In the genomic region with DNA sequence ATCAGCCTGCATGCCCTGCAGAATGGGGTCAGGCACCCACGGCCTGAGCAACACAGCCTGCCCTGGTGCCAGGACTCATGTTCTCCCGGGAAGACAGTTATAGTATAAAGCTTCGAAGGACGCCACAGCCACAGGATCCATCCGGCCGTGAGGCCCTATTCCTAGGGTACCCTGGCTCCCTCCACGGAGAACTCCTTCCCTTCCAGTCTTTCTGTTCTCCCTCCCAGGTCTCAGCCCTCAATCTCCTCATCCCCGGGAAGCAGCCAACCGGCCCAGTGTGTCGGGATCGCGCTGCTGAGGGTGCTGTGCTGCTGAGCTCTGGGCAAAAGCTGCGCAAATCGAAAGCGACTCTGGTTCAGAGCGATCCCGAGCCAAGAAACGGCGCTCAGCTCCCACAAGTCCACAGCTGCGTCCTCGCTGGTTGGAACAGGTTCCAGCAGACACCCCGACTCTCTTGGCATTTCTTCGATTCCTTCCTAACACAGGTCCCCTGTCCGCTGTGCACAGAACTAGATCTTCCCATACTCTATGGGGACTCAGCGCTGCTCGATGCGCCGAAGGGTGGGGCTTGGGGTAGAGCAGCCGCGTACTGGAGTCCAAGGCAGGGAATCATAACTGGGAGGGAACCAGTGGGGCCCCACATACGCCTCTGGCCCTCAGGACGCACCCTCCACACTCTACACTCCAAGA, we compare ENCODE assay signal across 8 mouse cellular contexts. TPM values are rescaled to one million over a fixed set of nuclear protein-coding genes. Genes with fewer than 3 reads are reported as not detected.
A peak's percentile ranks its signal among the peaks of the same experiment; 100 is the strongest.
DNase-seq lines count a peak whose midpoint lies in the region; ATAC-seq and TF ChIP-seq lines count a peak whose summit lies in the region.

No protein-coding gene starts in this region.

- H3K9ac ChIP-seq in ES-E14 (ENCODE audit: insufficient read depth, low read depth, low read length, poor library complexity, severe bottlenecking): no peak overlapping the region
- peak overlapping the region; percentile 26; the same call in 1 of the 2 replicates for H3K9ac ChIP-seq in intestine, embryonic 15.5 days
- H3K9ac ChIP-seq in midbrain, embryonic 14.5 days (replicated peaks; ENCODE audit: low read length): peak overlapping the region; percentile 34; the same call in 1 of the 2 replicates

- no peak for TF ChIP-seq CTCF in embryonic fibroblast, embryonic 13.5 days (IDR thresholded peaks at IDR 0.05; ENCODE audit: borderline replicate concordance, insufficient read depth, low read length)

- H3K27me3 ChIP-seq in intestine, embryonic 15.5 days (replicated peaks): peaks cover 75% of the 10 kb centered on the region
- peaks cover 22% of the 10 kb centered on the region for H3K27me3 ChIP-seq in midbrain, embryonic 14.5 days (ENCODE audit: control insufficient read depth, insufficient read depth, low read length)

- no peaks in the 10 kb centered on the region for H3K9me3 ChIP-seq in ES-E14 (ENCODE audit: control insufficient read depth, insufficient read depth, low read depth, low read length)
- H3K9me3 ChIP-seq in intestine, embryonic 15.5 days: no peaks in the 10 kb centered on the region
- no peaks in the 10 kb centered on the region for H3K9me3 ChIP-seq in midbrain, embryonic 14.5 days (ENCODE audit: control insufficient read depth, low read length)

- no peak for DNase-seq in frontal cortex, adult 2 months (ENCODE audit: extremely low spot score in 1 of 2, low spot score in 1 of 2)
- DNase-seq in ES-E14 (ENCODE audit: low read depth, low spot score): peak; percentile 20
- peak; percentile 76 for DNase-seq in midbrain, embryonic 14.5 days
- no peak for DNase-seq in layer of hippocampus, postnatal 25 days (ENCODE audit: extremely low spot score in 1 of 2, low spot score in 1 of 2)
- DNase-seq in yolk sac, embryonic 10.5 days (ENCODE audit: low spot score): no peak

- H3K4me1 ChIP-seq in ES-E14 (ENCODE audit: control insufficient read depth in 2 of 2, insufficient read depth in 2 of 2, low read length in 2 of 2, poor library complexity in 1 of 2): peaks cover 0 to 4% of the 10 kb centered on the region in 2 experiments; a peak in 1 of 4 replicates
- H3K4me1 ChIP-seq in embryonic fibroblast, embryonic 13.5 days (ENCODE audit: control insufficient read depth, insufficient read depth, low read length): peaks cover 2% of the 10 kb centered on the region; the same call in 1 of the 2 replicates
- peaks cover 11% of the 10 kb centered on the region for H3K4me1 ChIP-seq in intestine, embryonic 15.5 days (replicated peaks)
- peaks cover 45% of the 10 kb centered on the region for H3K4me1 ChIP-seq in midbrain, embryonic 14.5 days (ENCODE audit: control insufficient read depth, insufficient read depth, low read length)

- no peak overlapping the region for H3K27ac ChIP-seq in ES-E14 (ENCODE audit: insufficient read depth, low read depth, low read length, poor library complexity, severe bottlenecking)
- peak overlapping the region; percentile 49 for H3K27ac ChIP-seq in embryonic fibroblast, embryonic 13.5 days (ENCODE audit: insufficient read depth, low read length)
- no peak overlapping the region for H3K27ac ChIP-seq in intestine, embryonic 15.5 days
- no peak overlapping the region; the same call in 1 of the 2 replicates for H3K27ac ChIP-seq in midbrain, embryonic 14.5 days (replicated peaks; ENCODE audit: low read depth, low read length)

- H3K4me2 ChIP-seq in intestine, embryonic 15.5 days (replicated peaks): peak overlapping the region; percentile 82
- H3K4me2 ChIP-seq in midbrain, embryonic 14.5 days (ENCODE audit: low read length): peak overlapping the region; percentile 63

- WGBS in intestine, embryonic 15.5 days: 1% methylated on average over 32 of the region's 32 CpGs
- WGBS in midbrain, embryonic 14.5 days: 5% methylated on average over 32 of the region's 32 CpGs

- in situ Hi-C loops in ES-E14 (cut with MboI; ENCODE audit: low sequenced_read_pairs in 2 of 2, unreplicated experiment in 2 of 2): no loop called here

- 0 out of 2 replicates have a peak, but pooled peaks have one; percentile 36 for TF ChIP-seq POLR2A in embryonic fibroblast, embryonic 13.5 days (IDR thresholded peaks at IDR 0.05; ENCODE audit: low read depth, low read length)

- H3K36me3 ChIP-seq in ES-E14 (ENCODE audit: control insufficient read depth, insufficient read depth, low read length, poor library complexity, severe bottlenecking): no peaks in the 10 kb centered on the region
- H3K36me3 ChIP-seq in intestine, embryonic 15.5 days: no peaks in the 10 kb centered on the region
- H3K36me3 ChIP-seq in midbrain, embryonic 14.5 days (ENCODE audit: control insufficient read depth, insufficient read depth, low read length): no peaks in the 10 kb centered on the region

- peak overlapping the region; percentile 18 to 50; a peak in 3 of 4 replicates for H3K4me3 ChIP-seq in ES-E14 (ENCODE audit: insufficient read depth in 1 of 2, low read depth in 1 of 2, low read length in 2 of 2, poor library complexity in 1 of 2, severe bottlenecking in 1 of 2)
- H3K4me3 ChIP-seq in embryonic fibroblast, embryonic 13.5 days (ENCODE audit: insufficient read depth, low read length): peak overlapping the region; percentile 34
- peak overlapping the region; percentile 50 for H3K4me3 ChIP-seq in intestine, embryonic 15.5 days (replicated peaks)
- peak overlapping the region; percentile 32 for H3K4me3 ChIP-seq in midbrain, embryonic 14.5 days (replicated peaks; ENCODE audit: low read depth, low read length)

- peak; percentile 89 for ATAC-seq in frontal cortex, adult (ENCODE audit: low TSS enrichment)
- ATAC-seq in intestine, embryonic 15.5 days: peak; percentile 76
- ATAC-seq in midbrain, embryonic 14.5 days (ENCODE audit: low FRiP score, low TSS enrichment): peak; percentile 38; the same call in 1 of the 2 replicates

TF ChIP-seq in ES-E14, 5 proteins besides CTCF, POLR2A, EP300 and RAD21:
- no peak for TF ChIP-seq ZNF384 (IDR thresholded peaks at IDR 0.05; ENCODE audit: low read depth, low read length)
- TF ChIP-seq HCFC1 (IDR thresholded peaks at IDR 0.05; ENCODE audit: borderline replicate concordance, insufficient read depth, low read length): no peak
- TF ChIP-seq MAFK (IDR thresholded peaks at IDR 0.05; ENCODE audit: insufficient read depth, low read depth, low read length): no peak
- no peak for TF ChIP-seq CHD2 (IDR thresholded peaks at IDR 0.05; ENCODE audit: low read depth, low read length)
- TF ChIP-seq ZC3H11A (IDR thresholded peaks at IDR 0.05; ENCODE audit: borderline replicate concordance, low read depth, low read length): no peak

RNA-seq across cellular contexts. Expression of gene Irx2, which starts 11.0 kb away (rescaled TPM):
- polyA plus RNA-seq in frontal cortex, adult 2 months (2012; rRNA removed): 0.06 and 0.20 TPM in 2 replicates
- 1.7 and 5.2 TPM in 2 replicates for total RNA-seq in ES-E14 (2012; rRNA removed)
- 47.3 and 50.8 TPM in 2 replicates for polyA plus RNA-seq in embryonic fibroblast, embryonic 13.5 days (2011; ENCODE audit: insufficient read length, low read depth, missing spikeins)
- polyA plus RNA-seq in intestine, embryonic 15.5 days (2015; fragmentation: Nextera tagmentation; extraction: Ambion mirVana): 0.25 and 0.35 TPM in 2 replicates
- 57.1 and 64.8 TPM in 2 replicates for polyA plus RNA-seq in midbrain, embryonic 14.5 days (2014; fragmentation: Nextera tagmentation; extraction: Ambion mirVana)
- not detected for total RNA-seq in layer of hippocampus, postnatal 25 days (2021)

Comparison
In these comparisons a context has a peak if more than half of its experiments do, and no peak if none do; other contexts are left out.
1. ATAC-seq: peak in every context shown above with its lines; median percentile 89 in frontal cortex, adult; 76 in intestine, embryonic 15.5 days; 38 in midbrain, embryonic 14.5 days.
2. DNase-seq: peak in ES-E14 (single experiment) and midbrain, embryonic 14.5 days (single experiment); none in frontal cortex, adult 2 months (0 of 2), layer of hippocampus, postnatal 25 days (0 of 2) and yolk sac, embryonic 10.5 days (single experiment).
3. RNA of gene Irx2, which starts 11.0 kb away (polyA plus RNA-seq): 57.1 to 64.8 TPM in midbrain, embryonic 14.5 days and 47.3 to 50.8 TPM in embryonic fibroblast, embryonic 13.5 days; 0.25 to 0.35 TPM in intestine, embryonic 15.5 days and 0.06 to 0.20 TPM in frontal cortex, adult 2 months; every median in the first group is over 10 times any median in the second.
4. Peak in every context shown above with its lines, with median percentiles within 50 percentile points of each other: H3K4me3 ChIP-seq.